23 mouse cellular contexts compared by ENCODE assay signal in genomic region chr4:69781258-69781657, GRCm38 (mm10).
DNase-seq lines count a peak whose midpoint lies in the region; ATAC-seq lines count a peak whose summit lies in the region.
"Had no signal": no experiment of that assay in that cellular context is flagged by ENCODE, and none has a peak within 500 bp of the region (broad histone marks: within the 10 kb centered on the region; RNA-seq: fewer than 3 reads in every experiment).

No protein-coding gene starts in this region.

- H3K4me1 ChIP-seq in hindbrain, embryonic 16.5 days (ENCODE audit: control insufficient read depth, insufficient read depth, low read depth, low read length), result no peaks in the 10 kb centered on the region
- H3K4me1 ChIP-seq in hindbrain, embryonic 13.5 days (replicated peaks), result no peaks in the 10 kb centered on the region
- H3K4me1 ChIP-seq in midbrain, embryonic 15.5 days, result no peaks in the 10 kb centered on the region
- no peaks in the 10 kb centered on the region for H3K4me1 ChIP-seq in midbrain, embryonic 10.5 days
- H3K4me1 ChIP-seq: embryonic facial prominence, embryonic 15.5 days; forebrain, embryonic 10.5 days; heart, embryonic 12.5 days had no signal

- H3K4me3 ChIP-seq in hindbrain, embryonic 16.5 days (ENCODE audit: low read length), result no peak overlapping the region
- no peak overlapping the region for H3K4me3 ChIP-seq in hindbrain, embryonic 13.5 days
- no peak overlapping the region for H3K4me3 ChIP-seq in midbrain, embryonic 15.5 days
- H3K4me3 ChIP-seq in midbrain, embryonic 10.5 days, result no peak overlapping the region
- H3K4me3 ChIP-seq: embryonic facial prominence, embryonic 15.5 days; erythroblast, embryonic 14.5 days; forebrain, embryonic 10.5 days; gastrocnemius, adult 2 months; heart, embryonic 12.5 days; hindbrain, embryonic 10.5 days had no signal

- no peak overlapping the region for H3K27ac ChIP-seq in hindbrain, embryonic 16.5 days (ENCODE audit: low read depth, low read length)
- no peak overlapping the region for H3K27ac ChIP-seq in hindbrain, embryonic 13.5 days
- no peak overlapping the region for H3K27ac ChIP-seq in midbrain, embryonic 15.5 days
- H3K27ac ChIP-seq in midbrain, embryonic 10.5 days (replicated peaks), result no peak overlapping the region
- H3K27ac ChIP-seq: embryonic facial prominence, embryonic 15.5 days; forebrain, embryonic 10.5 days; gastrocnemius, adult 2 months; hindbrain, embryonic 10.5 days had no signal

- no peaks in the 10 kb centered on the region for H3K9me3 ChIP-seq in hindbrain, embryonic 16.5 days (ENCODE audit: control insufficient read depth, low read length)
- no peaks in the 10 kb centered on the region for H3K9me3 ChIP-seq in hindbrain, embryonic 13.5 days
- no peaks in the 10 kb centered on the region for H3K9me3 ChIP-seq in midbrain, embryonic 15.5 days
- no peaks in the 10 kb centered on the region for H3K9me3 ChIP-seq in midbrain, embryonic 10.5 days (replicated peaks)
- H3K9me3 ChIP-seq: embryonic facial prominence, embryonic 15.5 days; forebrain, embryonic 10.5 days; heart, embryonic 12.5 days; hindbrain, embryonic 10.5 days had no signal

- no peaks in the 10 kb centered on the region for H3K36me3 ChIP-seq in hindbrain, embryonic 16.5 days (ENCODE audit: control insufficient read depth, insufficient read depth, low read length)
- H3K36me3 ChIP-seq in hindbrain, embryonic 13.5 days, result no peaks in the 10 kb centered on the region
- H3K36me3 ChIP-seq in midbrain, embryonic 15.5 days (replicated peaks), result no peaks in the 10 kb centered on the region
- no peaks in the 10 kb centered on the region for H3K36me3 ChIP-seq in midbrain, embryonic 10.5 days
- H3K36me3 ChIP-seq: embryonic facial prominence, embryonic 15.5 days; forebrain, embryonic 10.5 days; G1E; heart, embryonic 12.5 days; hindbrain, embryonic 10.5 days had no signal

- DNase-seq in embryo, embryonic 11 days, result peak; percentile 1
- DNase-seq in embryo, embryonic 9.5 days (ENCODE audit: extremely low spot score), result no peak
- no peak for DNase-seq in midbrain, embryonic 10.5 days (ENCODE audit: low spot score)
- DNase-seq: adrenal gland, postnatal 10 days; B cell, adult 2 months; cerebellum, adult 18-20 months; cerebellum, adult 9-11 months; cerebellum, postnatal 36 days; gastrocnemius, adult 2 months; gastrocnemius, postnatal 25 days; kidney, adult 18-20 months had no signal

- H3K9ac ChIP-seq in hindbrain, embryonic 16.5 days (ENCODE audit: low read depth, low read length), result no peak overlapping the region
- no peak overlapping the region for H3K9ac ChIP-seq in hindbrain, embryonic 13.5 days
- no peak overlapping the region for H3K9ac ChIP-seq in midbrain, embryonic 15.5 days
- H3K9ac ChIP-seq: embryonic facial prominence, embryonic 15.5 days; heart, embryonic 12.5 days had no signal

- H3K4me2 ChIP-seq in hindbrain, embryonic 16.5 days (ENCODE audit: low read length), result 0 out of 2 replicates have a peak overlapping the region, but pooled peaks have one; percentile 7
- no peak overlapping the region for H3K4me2 ChIP-seq in hindbrain, embryonic 13.5 days
- H3K4me2 ChIP-seq in midbrain, embryonic 15.5 days, result no peak overlapping the region
- H3K4me2 ChIP-seq: embryonic facial prominence, embryonic 15.5 days; heart, embryonic 12.5 days had no signal

- WGBS in hindbrain, embryonic 16.5 days, result 57% methylated on average over 8 of the region's 8 CpGs
- 75% methylated on average over 8 of the region's 8 CpGs for WGBS in hindbrain, embryonic 13.5 days
- WGBS in midbrain, embryonic 15.5 days, result 64% methylated on average over 8 of the region's 8 CpGs
- 82% methylated on average over 8 of the region's 8 CpGs for WGBS in midbrain, embryonic 10.5 days

- ATAC-seq in hindbrain, embryonic 16.5 days, result 0 out of 2 replicates have a peak, but pooled peaks have one; percentile 58
- ATAC-seq in hindbrain, embryonic 13.5 days (ENCODE audit: low FRiP score), result no peak
- ATAC-seq in midbrain, embryonic 15.5 days (replicated peaks), result peak; percentile 84
- no peak for ATAC-seq in activated CD4-positive, CD25-positive, alpha-beta regulatory T cell, adult 4 months
- ATAC-seq: CD4-positive, CD25-positive, alpha-beta regulatory T cell, adult 4 months; forebrain, embryonic 16.5 days had no signal

- H3K27me3 ChIP-seq in hindbrain, embryonic 16.5 days (replicated peaks; ENCODE audit: control insufficient read depth, insufficient read depth, low read length), result no peaks in the 10 kb centered on the region
- H3K27me3 ChIP-seq in hindbrain, embryonic 13.5 days, result no peaks in the 10 kb centered on the region
- no peaks in the 10 kb centered on the region for H3K27me3 ChIP-seq in midbrain, embryonic 15.5 days (replicated peaks)
- no peaks in the 10 kb centered on the region for H3K27me3 ChIP-seq in midbrain, embryonic 10.5 days (ENCODE audit: low read depth, poor library complexity, severe bottlenecking)
- H3K27me3 ChIP-seq: embryonic facial prominence, embryonic 15.5 days; heart, embryonic 12.5 days had no signal

Comparison
In these comparisons a context has a peak if more than half of its experiments do, and no peak if none do; other contexts are left out.
1. ATAC-seq: peak in hindbrain, embryonic 16.5 days (single experiment) and midbrain, embryonic 15.5 days (single experiment); none in hindbrain, embryonic 13.5 days (single experiment) and activated CD4-positive, CD25-positive, alpha-beta regulatory T cell, adult 4 months (single experiment).